Mouse (Mus musculus): Measurements from ENCODE around the gene Ifrd2. TPM values are rescaled to one million over a fixed set of nuclear protein-coding genes. Genes with fewer than 3 reads are reported as not detected.

The Ifrd2 gene
- total RNA-seq, 2 experiments from 2014 or later: 37.4 to 40.9 TPM

DNA sequence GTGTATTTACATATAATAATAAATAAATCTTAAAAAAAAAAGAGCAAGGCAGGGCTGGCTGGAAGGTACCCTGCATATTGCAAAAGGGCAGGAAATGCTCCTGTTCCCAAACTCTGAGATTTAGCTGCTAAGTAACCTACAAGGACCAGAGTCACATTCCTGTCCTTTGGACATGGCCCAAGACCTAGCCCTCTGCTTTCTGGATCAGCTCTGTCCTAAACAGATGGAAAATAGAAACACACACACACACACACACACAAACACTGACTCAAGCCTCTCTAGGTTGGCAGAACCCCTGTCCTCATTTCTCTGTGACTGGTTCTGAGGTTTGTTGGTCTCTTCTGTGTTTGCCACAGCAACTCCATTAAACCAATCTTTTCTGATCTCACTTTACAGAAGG lies 33.5 kb downstream of the Ifrd2 start:
- DNase-seq: no peak

DNA sequence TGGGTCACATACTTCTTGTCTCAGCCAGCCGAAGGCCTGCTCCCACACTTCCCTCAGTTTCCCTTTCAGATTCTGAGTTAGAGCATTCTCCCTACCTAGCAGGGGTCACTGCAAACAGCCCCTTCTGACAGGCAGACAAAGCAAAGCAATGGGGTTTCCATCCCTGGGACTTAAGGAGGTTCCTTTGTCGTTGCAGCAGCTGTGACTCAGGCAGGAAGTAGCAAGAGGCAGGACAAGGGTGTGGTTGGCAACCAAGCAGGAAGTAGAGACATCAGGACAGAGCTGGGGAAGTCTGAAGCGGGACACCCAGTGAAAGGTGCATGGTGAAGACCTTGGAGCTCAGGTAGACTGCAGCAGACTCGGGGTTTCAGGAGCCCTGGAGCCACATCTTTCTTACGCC lies 37.1 kb downstream of the Ifrd2 start:
- DNase-seq: no peak

DNA sequence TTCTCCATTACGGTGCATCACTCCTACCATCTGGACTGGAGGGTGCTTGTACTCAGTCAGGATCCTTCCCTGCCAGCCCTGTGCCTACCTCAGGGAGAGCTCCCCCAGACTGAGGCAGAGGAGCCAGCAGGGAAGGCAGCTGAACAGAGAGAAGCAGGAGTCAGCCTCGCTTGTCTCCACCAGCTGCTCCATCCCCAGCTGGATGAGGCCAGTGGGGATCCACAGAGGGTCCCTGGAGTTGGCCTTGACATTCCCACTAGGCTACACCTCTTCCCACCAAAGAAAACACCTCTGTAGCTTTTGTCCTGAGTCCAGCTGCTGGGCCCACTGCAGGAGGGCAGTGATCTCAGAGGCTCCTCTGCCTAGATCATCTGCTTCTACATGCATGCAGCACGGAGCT lies 37.5 kb downstream of the Ifrd2 start:
- DNase-seq: no peak

DNA sequence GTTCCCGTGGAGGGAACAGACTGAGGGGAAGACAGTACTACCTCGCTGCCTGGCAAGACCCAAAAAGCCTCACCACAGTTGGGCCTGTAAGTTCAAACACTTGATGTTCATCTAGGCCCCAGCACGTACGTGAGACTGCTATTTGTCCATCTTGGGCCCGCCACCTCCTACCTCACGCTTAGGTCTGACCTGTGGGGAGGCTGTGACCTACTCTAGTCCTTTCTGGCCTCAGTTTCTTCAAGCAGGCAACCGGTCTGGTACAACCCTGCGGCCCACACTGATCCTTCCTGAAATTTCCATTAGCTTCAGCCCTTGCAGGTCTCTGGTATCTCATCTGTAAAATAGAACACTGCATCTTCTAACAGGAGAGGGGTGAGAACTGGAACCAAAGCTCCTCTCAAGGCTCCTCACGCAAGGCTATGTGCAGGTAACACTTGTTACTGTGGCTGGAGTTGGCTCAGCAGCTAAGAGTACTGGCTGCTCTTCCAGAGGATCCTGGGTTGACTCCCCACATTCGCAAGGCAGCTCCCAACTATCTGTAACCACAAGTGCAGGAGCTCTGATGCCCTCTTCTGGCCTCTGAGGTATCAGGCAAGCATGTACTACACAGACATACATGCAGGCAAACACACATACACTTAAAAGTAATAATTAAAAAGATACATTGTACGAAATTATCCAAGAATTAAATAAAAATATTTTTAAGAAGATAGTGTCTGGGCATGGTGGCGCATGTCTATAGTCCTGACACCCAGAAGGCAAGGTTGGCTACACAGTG lies 38.1 kb downstream of the Ifrd2 start:
- no peak for DNase-seq

DNA sequence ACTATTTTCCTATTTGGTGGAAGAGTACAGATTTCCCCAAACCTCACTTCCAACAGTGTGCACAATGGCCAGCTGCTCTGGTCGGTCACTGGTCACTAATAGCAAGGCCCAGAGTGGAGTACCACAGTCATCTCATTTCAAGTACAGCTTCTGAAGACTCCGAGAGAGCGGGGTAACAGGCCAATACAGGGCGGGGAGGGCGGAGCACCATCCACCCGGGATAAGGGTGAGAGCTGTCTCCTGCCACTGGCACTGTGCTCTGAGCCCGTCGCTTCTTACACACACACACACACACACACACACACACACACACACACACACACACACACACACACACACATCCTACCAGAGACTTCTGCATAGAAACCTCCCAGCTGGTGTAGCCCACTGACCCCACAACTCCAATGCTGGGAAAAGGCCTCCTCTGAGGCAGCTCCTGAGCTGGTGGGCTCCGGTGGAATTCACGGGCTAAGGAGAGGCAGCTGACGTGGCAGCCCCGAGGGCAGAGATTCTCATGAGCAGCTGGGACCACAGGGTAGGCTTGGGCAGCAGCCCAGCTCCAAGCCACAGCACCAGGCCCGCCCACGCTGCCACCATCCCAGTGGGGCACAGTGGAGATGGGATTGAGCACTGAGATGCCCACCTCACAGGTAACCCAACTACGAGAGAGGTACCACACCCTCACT lies 38.9 kb downstream of the Ifrd2 start:
- no peak for DNase-seq

DNA sequence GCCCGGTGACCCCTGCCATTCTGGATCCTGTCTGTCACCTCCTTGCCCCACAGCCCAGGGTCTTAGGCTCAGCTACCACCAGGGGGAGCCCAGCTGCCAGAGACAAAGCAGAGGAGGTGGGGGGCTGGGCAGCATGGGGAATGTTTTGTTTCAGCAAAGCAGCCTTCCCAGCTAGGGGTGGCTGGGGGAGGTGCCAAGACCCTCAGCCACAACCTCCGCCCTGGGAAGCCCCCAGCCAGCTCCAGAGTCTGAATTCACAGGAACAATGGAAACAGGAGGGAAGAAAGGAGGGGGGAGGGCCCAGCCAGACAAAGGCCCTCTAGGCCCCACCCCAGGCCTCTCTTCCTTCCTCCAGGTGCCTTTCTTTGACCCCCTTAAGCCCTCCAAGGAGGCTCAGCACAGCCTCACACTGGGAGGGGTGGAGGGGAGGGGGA lies 39.4 kb downstream of the Ifrd2 start:
- peak; percentile 89 for DNase-seq

DNA sequence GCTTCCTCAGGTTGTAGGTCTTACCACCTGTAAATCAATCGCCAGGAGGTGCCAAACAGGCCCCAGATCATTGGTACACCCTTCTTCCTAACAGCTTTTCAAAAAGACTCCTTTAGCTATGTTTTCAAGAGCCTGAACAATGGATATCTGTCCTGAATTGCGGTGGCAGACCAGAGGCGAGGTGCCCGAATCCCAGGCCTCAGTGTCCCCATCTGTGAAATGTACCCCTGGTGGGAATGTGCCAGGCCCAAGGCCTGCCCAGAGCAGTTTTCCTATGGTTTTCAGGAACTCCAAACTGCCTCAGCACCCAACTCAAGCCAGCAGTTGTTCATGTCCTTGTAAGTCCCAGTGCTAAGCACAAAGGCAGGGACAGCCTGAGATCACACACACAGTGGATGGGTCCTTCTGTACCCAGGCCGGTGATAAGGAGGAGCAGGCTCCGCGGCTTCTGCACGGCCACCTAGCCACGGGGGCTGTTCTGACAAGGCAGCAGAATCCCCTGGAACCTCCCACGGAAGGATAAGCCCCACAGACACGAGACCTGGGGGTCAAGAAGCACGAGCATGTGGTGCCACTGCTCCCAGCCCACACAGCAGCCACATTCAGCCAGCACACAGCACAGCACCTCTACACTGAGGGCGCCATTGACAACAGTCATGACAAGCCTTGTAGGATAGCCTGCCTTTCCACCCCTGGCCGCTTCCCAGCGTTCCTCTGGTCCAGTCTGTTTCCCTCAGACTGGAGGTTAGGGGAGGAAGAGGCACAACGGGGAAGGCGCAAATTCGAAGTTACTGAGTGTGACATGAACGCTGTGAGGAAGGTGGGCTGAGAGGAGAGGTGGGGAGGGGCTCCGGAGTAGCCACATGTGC lies 40.2 kb downstream of the Ifrd2 start:
- no peak for DNase-seq

DNA sequence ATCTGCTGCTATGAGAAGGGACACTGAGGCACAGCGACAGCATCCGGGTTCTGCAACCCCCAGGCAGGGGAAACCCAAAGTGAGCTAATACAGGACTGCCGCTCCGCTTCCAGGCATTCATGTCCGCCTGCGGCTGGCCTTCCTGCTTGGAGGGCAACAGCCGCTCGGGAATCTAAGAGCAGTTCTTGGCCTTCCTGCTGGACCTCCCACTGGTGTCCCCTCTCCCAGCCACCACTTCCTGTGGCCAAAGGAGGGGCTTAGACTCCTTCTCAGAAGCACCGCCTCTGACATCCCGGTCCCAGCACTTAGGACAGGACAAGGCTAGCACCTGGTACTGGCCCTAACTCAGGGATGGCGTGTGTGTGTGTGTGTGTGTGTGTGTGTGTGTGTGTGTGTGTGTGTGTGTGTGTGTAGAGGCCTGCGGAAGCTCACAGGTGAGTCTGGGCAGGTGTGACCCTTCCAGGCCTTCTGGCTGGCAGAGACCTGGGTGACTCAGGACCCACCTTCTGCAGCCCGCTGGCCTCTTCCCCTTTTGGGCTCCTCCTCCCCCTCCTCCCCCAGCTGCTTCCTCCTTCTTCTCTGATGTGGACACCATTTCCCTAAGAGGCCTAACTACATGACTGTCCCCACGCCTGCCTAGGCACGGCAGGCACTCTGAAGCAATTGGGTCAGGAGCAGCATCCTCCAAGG lies 41.4 kb downstream of the Ifrd2 start:
- DNase-seq: peak; percentile 53

DNA sequence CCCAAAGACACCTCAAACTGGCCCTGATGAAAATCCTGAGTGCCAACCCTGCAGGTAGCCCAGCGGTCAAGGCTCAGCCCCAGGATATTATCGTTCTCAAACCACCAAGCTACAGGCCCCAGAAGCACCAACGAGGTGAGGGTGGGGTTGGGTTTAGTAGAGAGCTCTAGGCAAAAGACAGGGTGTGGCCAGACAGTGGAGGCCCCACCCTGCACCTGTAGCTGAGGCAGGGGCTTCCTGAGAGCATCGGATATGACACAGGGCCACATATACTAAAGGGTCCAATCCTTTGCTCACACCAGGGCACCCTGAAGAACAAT lies 41.9 kb downstream of the Ifrd2 start:
- DNase-seq: no peak

DNA sequence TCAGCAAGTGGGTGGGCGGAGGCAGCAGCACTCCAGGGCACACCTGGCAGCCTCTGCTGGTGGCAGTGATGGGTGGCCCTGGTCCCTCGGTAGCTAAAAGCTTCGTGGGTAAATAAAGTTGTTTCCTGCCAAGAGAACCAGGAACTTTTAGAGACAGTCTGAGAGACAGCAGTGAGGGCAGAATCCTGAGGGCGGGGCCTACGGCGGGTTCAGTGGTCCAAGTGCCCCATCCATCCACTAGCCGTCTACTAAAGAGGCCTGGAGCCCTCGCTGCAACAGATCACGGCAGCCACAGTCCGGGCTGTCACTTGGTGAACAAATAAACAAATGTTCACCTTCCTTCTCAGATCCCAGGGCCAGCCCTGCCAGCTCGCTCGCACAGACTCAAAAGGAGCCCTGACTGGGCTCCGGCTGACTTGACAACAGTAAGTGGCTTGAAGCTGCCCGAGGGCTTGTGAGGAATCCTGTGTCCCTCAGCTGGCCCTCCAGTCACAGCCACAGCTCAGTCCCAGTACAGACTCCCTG lies 42.5 kb downstream of the Ifrd2 start:
- DNase-seq: no peak

DNA sequence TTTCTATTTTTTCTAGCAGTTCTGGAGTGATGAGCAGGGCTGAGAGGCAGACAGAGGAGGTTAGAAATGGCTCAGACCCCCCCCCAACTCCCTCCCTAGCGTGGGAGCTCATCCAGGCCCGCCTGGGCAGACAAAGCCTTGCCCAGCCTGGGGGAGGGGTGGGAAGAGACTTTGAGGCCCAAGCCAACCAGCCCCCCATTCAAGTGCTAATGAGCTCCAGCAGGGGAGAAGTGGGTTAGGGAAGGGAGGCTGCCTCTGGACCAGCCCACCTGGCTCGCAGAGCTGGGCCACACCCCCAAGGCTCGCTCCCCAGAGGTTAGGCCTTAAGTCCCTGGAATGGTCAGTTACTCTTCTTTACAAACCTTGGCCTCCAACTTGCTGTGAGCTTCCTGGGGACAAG lies 43.1 kb downstream of the Ifrd2 start:
- DNase-seq: no peak

DNA sequence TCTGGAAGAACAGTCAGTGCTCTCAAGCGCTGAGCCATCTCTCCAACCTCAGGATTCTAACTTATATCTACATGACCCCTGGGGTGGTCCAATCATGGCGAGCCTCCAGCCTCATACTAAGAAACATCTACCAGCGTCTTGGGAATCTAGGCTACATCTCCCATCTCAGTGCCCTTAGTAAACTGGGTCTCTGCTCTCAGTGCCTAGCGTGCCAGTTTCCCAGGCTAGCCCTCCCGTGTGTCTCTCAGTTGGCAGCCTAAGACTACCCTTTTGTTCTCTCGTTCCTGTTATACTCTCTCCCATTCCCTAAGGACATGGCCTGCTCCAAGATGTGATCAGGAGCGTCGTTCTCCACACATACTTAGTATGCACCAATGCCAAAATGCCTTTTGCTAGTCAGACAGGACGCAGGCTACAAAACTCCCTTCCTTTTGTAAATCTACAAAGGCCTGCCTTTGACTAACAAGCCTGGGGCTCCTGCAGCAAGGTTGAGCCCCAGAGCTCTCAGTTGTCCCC lies 43.9 kb downstream of the Ifrd2 start:
- DNase-seq: no peak

DNA sequence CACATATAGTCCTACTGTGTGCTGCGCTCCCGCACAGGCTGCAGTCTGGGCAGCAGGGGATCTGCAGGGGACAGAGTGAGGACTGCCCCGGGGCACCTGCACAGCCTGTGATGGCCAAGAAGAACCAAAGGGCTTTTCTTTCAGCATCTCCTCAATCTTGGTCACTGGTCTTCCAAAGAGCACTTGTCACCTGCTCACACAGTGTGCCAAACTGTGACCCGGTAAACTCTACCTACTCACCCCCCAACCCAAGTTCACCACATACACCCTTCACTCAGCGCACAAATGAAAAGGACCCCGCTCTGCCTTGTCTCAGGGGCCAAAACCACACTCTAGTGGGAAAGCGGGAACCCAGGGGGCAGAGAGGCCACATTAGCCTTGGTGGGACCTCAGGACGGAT lies 44.4 kb downstream of the Ifrd2 start:
- no peak for DNase-seq

DNA sequence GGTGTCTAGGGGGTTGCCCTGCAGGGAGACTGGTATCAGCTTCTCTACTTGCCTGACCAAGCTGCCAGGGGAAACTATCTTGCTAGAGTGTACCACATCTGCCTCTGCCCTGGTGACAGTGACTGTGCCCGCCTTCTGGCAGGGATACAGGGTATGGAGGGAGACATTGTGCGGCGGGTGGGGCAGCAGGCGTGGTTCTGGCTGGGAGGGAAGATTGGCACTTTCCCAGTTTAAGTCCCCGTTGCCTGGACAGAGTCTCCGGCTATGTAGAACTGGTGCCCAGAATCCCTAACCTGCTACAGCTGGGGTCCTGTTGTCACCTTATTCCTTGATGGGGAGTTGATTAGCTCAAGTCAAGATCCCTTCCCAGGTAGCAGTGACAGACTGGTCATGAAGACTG lies 45.0 kb downstream of the Ifrd2 start:
- DNase-seq: peak; percentile 60

DNA sequence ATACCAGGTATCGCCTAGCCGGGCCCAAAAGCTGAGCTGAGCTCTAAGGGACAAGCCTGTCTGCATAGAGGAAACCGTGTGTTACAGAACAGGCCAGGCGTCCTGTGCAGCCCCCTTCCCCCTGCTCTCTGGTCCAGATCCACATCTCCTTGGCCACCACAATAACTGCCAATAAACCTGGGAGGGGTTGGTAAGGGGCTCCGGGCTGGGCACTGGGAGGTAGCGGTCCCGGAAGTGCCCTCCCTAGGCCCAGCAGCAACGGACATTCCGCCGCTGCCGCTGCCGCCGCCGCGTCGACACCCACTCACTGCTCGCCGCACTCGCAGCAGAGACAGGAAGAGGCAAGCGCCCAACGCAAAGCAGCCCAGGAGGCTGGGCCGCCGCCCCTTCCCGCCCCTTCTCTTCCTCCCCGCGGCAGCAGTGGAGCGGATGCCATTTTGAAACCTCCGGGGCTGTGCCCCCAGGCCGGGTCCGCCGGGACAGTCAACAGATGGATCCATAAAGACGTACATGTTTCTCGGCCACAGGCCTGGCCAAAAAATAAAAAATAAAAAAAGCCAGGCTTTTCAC lies 45.7 kb downstream of the Ifrd2 start:
- DNase-seq: peak; percentile 88

DNA sequence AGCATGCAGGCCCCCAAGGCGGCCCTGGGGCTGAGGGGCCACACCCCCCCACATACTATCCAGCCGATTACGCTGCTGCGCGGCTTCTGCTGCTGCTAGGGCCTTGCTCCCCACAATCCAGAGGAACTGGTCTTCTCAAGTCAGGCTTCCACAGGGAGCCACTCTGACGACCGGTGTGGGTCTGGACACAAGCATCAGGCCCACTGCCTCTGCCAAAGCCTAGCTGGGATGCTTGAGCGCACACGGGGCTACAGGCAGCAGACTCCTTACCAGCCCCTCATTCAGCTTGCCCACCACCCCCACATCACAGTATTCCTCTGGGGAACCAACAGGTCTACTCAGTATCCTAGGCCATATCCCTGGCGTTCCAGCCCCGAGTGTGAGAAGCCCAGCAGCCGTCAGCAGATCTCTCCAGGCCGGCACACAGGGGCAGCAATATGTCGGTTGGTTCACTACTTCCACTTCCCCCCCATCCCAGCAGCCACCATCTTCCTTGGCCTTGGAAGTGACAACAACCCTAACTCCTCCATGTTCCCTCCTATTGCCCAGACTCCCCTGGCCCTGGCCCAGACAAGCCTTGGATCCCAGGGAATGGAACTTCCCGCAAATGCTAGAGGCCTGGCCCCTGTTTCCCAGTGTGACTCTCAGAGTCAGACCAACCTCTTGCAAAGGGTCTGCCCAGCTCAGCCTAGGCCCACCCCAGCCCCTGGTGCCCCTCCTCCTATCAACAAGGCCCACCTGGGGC lies 46.4 kb downstream of the Ifrd2 start:
- DNase-seq: peak; percentile 56

DNA sequence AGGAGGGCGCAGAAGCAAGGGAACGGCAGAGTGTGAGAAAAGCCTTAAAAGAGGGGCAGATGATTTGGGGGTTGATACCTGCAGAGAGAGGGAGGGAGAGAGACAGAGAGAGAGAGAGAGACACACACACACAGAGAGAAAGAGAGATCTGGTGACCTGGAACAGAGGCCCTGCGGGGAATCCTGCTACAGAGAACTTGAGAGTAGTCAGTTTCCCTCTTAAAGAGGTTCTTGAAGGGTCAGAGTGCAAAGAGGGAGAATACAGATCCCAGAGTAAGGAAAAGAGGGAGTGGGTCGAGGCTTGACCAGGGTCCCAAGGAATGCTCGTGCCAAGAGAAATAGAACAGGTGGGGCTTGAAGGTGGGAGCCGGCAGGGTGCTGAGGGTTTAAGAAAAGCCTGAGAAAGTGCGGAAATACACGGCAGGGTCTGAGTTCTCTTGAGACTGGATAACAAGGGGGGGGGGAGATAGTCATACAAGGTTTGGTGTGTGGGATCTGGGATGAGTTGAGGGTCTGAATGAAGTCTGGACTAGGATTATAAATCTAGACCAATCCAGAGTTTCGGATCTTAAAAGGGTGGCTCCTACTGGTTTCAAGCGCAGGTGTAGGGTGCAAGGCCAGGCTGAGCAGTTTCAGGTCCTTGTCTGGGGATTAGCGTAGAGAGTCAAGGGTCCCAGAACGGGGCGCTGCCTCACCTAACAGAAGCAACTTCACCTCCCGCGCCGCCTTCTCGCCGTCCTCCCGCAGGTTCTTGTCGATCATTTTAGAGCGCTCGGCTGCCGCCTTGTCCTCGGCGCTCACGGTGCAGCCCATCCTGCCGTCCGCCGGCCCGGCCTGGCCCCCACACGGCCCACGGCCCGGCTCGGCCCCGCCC lies 47.2 kb downstream of the Ifrd2 start:
- DNase-seq: peak; percentile 25

DNA sequence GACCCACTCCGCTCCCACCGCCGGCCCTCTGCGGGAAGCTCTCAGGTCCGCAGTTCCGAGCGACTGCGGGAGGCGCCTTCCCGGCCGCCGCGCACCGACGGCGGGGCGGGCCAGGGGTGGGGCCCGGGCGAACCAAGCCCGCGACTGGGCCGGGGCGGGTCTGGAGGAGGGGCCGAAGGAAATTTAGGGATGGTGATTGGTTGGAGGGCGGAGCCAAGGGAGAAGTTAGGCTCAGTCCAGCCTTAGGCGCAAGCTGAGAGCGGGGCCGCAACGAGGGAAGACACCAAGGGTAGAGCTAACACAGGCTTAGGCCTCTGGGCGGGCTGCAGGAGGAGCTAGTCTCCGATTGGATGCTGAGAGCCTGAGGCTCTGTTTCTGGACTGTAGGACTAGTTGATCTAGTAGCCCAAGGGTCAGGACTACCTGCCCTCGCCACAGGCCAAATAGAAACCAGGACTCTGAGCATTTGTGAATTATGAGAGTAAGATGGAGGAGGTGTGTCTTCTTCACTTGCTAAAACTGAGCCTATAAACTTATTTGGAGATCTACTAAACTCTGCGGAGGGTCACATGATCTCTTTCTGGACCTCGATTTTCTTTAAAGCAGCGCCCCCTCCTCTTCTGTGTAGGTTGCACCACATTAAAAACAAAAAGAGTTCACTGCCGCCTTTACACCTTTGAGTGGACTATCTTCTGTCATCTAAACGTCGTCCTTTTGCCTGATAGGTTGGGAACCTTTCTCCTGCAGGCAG lies 48.0 kb downstream of the Ifrd2 start, which contains the start of gene Gnai2:
TSS of gene Gnai2 (minus strand) at position 89 of the 750 bp plus-strand sequence.
- DNase-seq: peak; percentile 98

DNA sequence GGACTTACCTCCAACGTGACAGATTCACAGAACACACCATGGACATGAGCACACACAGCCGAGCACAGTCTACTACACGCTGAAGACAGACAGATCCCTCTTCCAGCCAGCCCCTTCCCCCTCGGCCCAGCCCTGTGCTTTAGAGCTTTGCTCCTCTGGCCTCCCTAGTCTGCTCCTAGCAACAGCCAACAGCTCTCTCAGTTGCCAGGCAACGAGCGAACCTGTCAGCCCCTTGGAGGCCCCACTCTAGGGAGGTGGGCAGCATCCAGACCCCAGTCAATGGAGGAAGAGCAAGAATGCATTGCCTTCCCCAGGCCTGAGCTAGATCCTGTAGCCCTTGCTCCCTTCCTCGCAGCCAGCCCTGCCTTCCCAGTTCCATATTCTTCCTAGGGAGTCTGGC lies 49.6 kb downstream of the Ifrd2 start:
- DNase-seq: no peak
